Comparison of ENCODE assay signal across 8 mouse cellular contexts in the genomic region with DNA sequence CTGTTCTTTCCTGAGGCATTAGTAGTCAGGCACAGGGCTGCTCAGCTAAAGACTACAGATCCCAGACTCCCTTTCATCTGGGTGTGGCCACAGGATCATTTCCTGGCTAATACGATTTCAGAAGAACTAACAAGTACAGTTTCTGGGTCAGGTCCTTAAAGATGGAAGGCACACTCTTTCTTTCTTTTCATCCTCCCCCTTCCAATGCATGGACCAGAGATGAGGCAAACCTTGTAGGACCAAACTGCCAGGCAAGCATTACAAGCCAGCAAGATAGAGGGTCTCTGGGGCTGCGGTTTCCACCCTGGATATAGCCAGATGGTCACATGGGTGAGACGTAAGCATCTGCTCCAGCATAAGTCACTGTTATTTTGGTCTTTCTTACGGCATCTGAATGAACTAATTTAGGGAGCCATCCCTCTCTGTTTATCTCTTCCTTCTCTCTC. TPM values are rescaled to one million over a fixed set of nuclear protein-coding genes. Genes with fewer than 3 reads are reported as not detected.
DNase-seq lines count a peak whose midpoint lies in the region; ATAC-seq and TF ChIP-seq lines count a peak whose summit lies in the region.

No protein-coding gene starts in this region.

- TF ChIP-seq CTCF in E14TG2a.4 (conservative IDR thresholded peaks at IDR 0.05; ENCODE audit: low read length), result no peak
- TF ChIP-seq CTCF in forebrain, postnatal 0 days (IDR thresholded peaks at IDR 0.05; ENCODE audit: low read depth), result no peak

- ATAC-seq in forebrain, postnatal 0 days, result peak; percentile 68
- no peak for ATAC-seq in lung, embryonic 16.5 days (ENCODE audit: low read depth)

- no peaks in the 10 kb centered on the region for H3K27me3 ChIP-seq in E14TG2a.4 (ENCODE audit: insufficient read depth, low read length)
- no peaks in the 10 kb centered on the region for H3K27me3 ChIP-seq in forebrain, postnatal 0 days (ENCODE audit: insufficient read depth, low read length)
- H3K27me3 ChIP-seq in lung, embryonic 16.5 days (ENCODE audit: control insufficient read depth, insufficient read depth, low read depth, low read length), result no peaks in the 10 kb centered on the region

- intact Hi-C loops in gastrocnemius, postnatal 36 days (cut with DNase I), result loop anchor here (5.0 kb wide), 2 partner anchors 107 to 332 kb away; no protein-coding TSS in a partner anchor

- peak overlapping the region; percentile 17; the same call in 1 of the 2 replicates for H3K4me3 ChIP-seq in E14TG2a.4 (replicated peaks; ENCODE audit: low read length)
- H3K4me3 ChIP-seq in forebrain, postnatal 0 days (ENCODE audit: low read depth, low read length), result 0 out of 2 replicates have a peak overlapping the region, but pooled peaks have one; percentile 16
- H3K4me3 ChIP-seq in lung, embryonic 16.5 days (ENCODE audit: low read length), result no peak overlapping the region

- 49% methylated on average over 4 of the region's 4 CpGs for WGBS in forebrain, postnatal 0 days
- WGBS in lung, embryonic 16.5 days, result 63% methylated on average over 4 of the region's 4 CpGs

- H3K9ac ChIP-seq in forebrain, postnatal 0 days, result peak overlapping the region; percentile 28
- H3K9ac ChIP-seq in lung, embryonic 16.5 days (ENCODE audit: low read length), result no peak overlapping the region; the same call in 1 of the 2 replicates

- DNase-seq in gastrocnemius, adult 18-20 months (ENCODE audit: low spot score), result peak; percentile 41
- DNase-seq in gastrocnemius, postnatal 36 days, result no peak
- peak; percentile 55 for DNase-seq in forebrain, postnatal 0 days
- no peak for DNase-seq in spleen, postnatal 10 days (ENCODE audit: low spot score in 2 of 2)
- no peak for DNase-seq in Muller cell, postnatal 12 days (ENCODE audit: inconsistent ontology term)
- no peak for DNase-seq in c-Kit-positive CD71-positive TER-119-positive erythroid progenitor cells, embryonic 14.5 days (ENCODE audit: low spot score)

- peaks cover 28% of the 10 kb centered on the region for H3K36me3 ChIP-seq in E14TG2a.4 (ENCODE audit: insufficient read depth, low read length)
- no peaks in the 10 kb centered on the region for H3K36me3 ChIP-seq in forebrain, postnatal 0 days (ENCODE audit: insufficient read depth)
- H3K36me3 ChIP-seq in lung, embryonic 16.5 days (ENCODE audit: control insufficient read depth, insufficient read depth, low read length), result no peaks in the 10 kb centered on the region

- H3K9me3 ChIP-seq in E14TG2a.4 (ENCODE audit: low read length), result no peaks in the 10 kb centered on the region
- no peaks in the 10 kb centered on the region for H3K9me3 ChIP-seq in forebrain, postnatal 0 days (ENCODE audit: low read length)
- no peaks in the 10 kb centered on the region for H3K9me3 ChIP-seq in lung, embryonic 16.5 days (ENCODE audit: control insufficient read depth, low read length)

- peaks cover 91% of the 10 kb centered on the region for H3K4me1 ChIP-seq in E14TG2a.4 (replicated peaks; ENCODE audit: low read depth, low read length)
- H3K4me1 ChIP-seq in forebrain, postnatal 0 days (ENCODE audit: insufficient read depth), result 0 out of 2 replicates have a peak, but pooled peaks cover 6% of the 10 kb centered on the region
- peaks cover 20% of the 10 kb centered on the region for H3K4me1 ChIP-seq in lung, embryonic 16.5 days (replicated peaks; ENCODE audit: control insufficient read depth, insufficient read depth, low read length)

- peak overlapping the region; percentile 35 for H3K4me2 ChIP-seq in forebrain, postnatal 0 days (ENCODE audit: low read depth)
- H3K4me2 ChIP-seq in lung, embryonic 16.5 days (ENCODE audit: low read depth, low read length), result 0 out of 2 replicates have a peak overlapping the region, but pooled peaks have one; percentile 34

- H3K27ac ChIP-seq in forebrain, postnatal 0 days (ENCODE audit: low read depth, low read length), result peak overlapping the region; percentile 72
- H3K27ac ChIP-seq in lung, embryonic 16.5 days (ENCODE audit: low read length), result no peak overlapping the region

RNA-seq across cellular contexts. Expression of a gene that starts 10.3 kb away (rescaled TPM):
- total RNA-seq in gastrocnemius, adult 18-20 months (2021), result 10 to 100 TPM in 1 of 2 experiments, 1 to 10 TPM in 1; 8.5 to 13.5 TPM
- 1 to 10 TPM; 8.8 to 9.9 TPM for total RNA-seq in gastrocnemius, postnatal 36 days (2021)
- 21.1 and 26.0 TPM in 2 replicates for total RNA-seq in forebrain, postnatal 0 days (2014; rRNA removed)
- 23.7 and 26.2 TPM in 2 replicates for polyA plus RNA-seq in forebrain, postnatal 0 days (2015; fragmentation: Nextera tagmentation; extraction: Ambion mirVana)
- polyA plus RNA-seq in lung, embryonic 16.5 days (2015; fragmentation: Nextera tagmentation; extraction: Ambion mirVana), result 33.0 and 41.2 TPM in 2 replicates

RNA-seq across cellular contexts. Expression of a gene that starts 37.1 kb away (rescaled TPM):
- 100 to 1,000 TPM; 116 to 123 TPM for total RNA-seq in gastrocnemius, adult 18-20 months (2021)
- 100 to 1,000 TPM; 106 to 112 TPM for total RNA-seq in gastrocnemius, postnatal 36 days (2021)
- 275 and 298 TPM in 2 replicates for total RNA-seq in forebrain, postnatal 0 days (2014; rRNA removed)
- 231 and 236 TPM in 2 replicates for polyA plus RNA-seq in forebrain, postnatal 0 days (2015; fragmentation: Nextera tagmentation; extraction: Ambion mirVana)
- 134 and 142 TPM in 2 replicates for polyA plus RNA-seq in lung, embryonic 16.5 days (2015; fragmentation: Nextera tagmentation; extraction: Ambion mirVana)

RNA-seq across cellular contexts. Expression of a gene that starts 56.5 kb away (rescaled TPM):
- 10 to 100 TPM; 24.5 to 31.0 TPM for total RNA-seq in gastrocnemius, adult 18-20 months (2021)
- total RNA-seq in gastrocnemius, postnatal 36 days (2021), result 10 to 100 TPM; 13.7 to 15.6 TPM
- 65.3 and 71.5 TPM in 2 replicates for total RNA-seq in forebrain, postnatal 0 days (2014; rRNA removed)
- 6.0 TPM in 2 replicates for polyA plus RNA-seq in forebrain, postnatal 0 days (2015; fragmentation: Nextera tagmentation; extraction: Ambion mirVana)
- 0.44 and 0.74 TPM in 2 replicates for polyA plus RNA-seq in lung, embryonic 16.5 days (2015; fragmentation: Nextera tagmentation; extraction: Ambion mirVana)

Comparison
In these comparisons a context has a peak if more than half of its experiments do, and no peak if none do; other contexts are left out.
1. DNase-seq: peak in gastrocnemius, adult 18-20 months (single experiment) and forebrain, postnatal 0 days (single experiment); none in gastrocnemius, postnatal 36 days (0 of 2), spleen, postnatal 10 days (0 of 2), Muller cell, postnatal 12 days (single experiment) and c-Kit-positive CD71-positive TER-119-positive erythroid progenitor cells, embryonic 14.5 days (single experiment).